Mouse (Mus musculus) megakaryocyte-erythroid progenitor cell, adult 5-6 weeks (primary cell): ENCODE data around the gene Prr7. TPM values are rescaled to one million over a fixed set of nuclear protein-coding genes. Genes with fewer than 3 reads are reported as not detected.
A peak's percentile ranks its signal among the peaks of the same experiment; 100 is the strongest.

ENCODE experiments used
- ATAC-seq: replicated peaks from 2 replicates; pipeline ENCODE4 v1.8.0; 2016; ENCODE audit warnings: mild to moderate bottlenecking, inconsistent platforms; ENCODE audit not compliant: severe bottlenecking, poor library complexity, low FRiP score, low TSS enrichment
- total RNA-seq, 2 experiments: library from RNA; stranded (forward) in 1 of 2; stranded (reverse) in 1 of 2; fragments of 200-1000, 215-1000 nt in 1 of 2; fragments of >200 nt in 1 of 2; fragmentation: Nextera tagmentation in 1 of 2; gene quantifications; 2 replicates each; pipeline ENCODE4 v1.2.3; 2014 to 2017

Gene Prr7
- total RNA-seq, 2 experiments from 2014 or later, result not detected

- peak; percentile 57 for ATAC-seq
Measured at GRCm38 (mm10) chr13:55446483-55447105, 17.5 kb upstream of the Prr7 start.

- ATAC-seq, result no peak
Measured at GRCm38 (mm10) chr13:55447543-55447943, 16.5 kb upstream of the Prr7 start.

- ATAC-seq, result no peak
Measured at GRCm38 (mm10) chr13:55448131-55448530, 15.9 kb upstream of the Prr7 start.

DNA sequence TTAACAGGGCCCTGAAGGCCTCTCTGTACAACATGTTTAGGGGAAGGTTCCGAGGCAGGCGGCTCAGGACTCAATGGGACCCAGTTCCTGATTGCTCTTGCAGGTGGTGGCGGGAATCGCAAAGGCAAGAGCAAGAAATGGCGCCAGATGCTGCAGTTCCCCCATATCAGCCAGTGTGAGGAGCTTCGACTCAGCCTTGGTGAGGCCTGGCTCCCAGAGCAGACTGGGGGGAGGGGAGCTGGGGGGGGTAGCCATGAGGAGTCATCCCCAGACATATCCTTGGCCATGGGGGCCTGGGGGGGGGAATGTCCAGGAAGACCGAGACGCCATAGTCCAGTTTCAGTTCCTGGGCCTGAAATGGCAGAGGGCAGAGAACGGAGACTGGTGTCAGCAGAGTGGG lies 14.9 kb upstream of the Prr7 start:
- ATAC-seq, result no peak

DNA sequence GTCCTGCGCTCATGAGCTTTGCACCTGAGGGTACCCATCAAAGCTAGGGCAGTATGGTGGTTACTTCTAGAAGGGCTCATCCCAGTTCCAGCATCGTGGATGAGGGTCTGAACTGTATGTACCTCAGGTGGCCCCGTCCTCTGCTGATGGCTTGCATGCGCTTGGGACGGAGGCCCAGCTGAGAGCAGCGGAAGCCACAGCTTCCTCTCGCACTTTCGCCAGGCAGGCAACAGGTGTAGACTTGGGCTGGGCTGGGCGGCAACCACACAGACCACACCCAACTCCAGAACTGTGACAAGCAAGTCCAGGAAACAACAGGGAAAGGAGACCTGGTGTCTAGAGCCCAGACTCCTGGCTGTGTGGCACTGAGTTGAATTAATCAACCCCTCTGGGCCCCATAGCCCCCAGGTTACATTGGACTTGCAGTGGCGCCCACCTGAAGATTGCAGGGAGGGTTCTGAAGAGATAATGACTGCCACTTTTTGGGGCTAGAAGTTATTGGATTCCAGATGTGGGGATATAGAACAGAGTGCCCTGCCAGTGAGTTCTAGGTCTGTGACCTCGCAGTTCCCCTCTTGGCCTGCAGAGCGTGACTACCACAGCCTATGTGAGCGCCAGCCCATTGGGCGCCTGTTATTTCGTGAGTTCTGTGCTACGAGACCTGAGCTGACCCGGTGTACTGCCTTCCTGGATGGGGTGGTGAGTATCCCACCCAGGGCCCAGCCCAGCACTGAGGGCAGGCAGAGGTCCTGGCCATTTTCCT lies 14.2 kb upstream of the Prr7 start:
- ATAC-seq, result no peak

DNA sequence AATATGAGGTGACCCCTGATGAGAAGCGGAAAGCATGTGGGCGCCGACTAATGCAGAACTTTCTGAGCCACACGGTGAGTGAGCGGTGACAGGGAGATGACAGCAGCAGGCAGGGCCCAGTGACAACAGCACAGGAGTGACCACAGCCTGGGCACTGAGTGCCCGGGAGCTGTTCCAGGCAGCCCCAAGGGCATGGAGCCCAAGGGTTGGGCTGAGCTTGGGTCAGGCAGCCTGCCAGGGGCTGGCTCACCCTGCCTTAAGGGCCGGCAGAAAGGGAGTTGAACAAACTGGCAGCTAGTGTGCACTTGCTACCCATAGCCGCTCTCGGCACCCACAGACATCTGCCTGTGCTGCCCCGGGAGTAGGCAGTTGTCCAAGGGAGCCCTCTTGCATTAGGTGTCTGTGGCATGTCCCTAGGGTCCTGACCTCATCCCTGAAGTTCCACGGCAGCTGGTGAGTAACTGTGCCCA lies 13.5 kb upstream of the Prr7 start:
- no peak for ATAC-seq

- no peak for ATAC-seq
Measured at GRCm38 (mm10) chr13:55451296-55451695, 12.8 kb upstream of the Prr7 start.

DNA sequence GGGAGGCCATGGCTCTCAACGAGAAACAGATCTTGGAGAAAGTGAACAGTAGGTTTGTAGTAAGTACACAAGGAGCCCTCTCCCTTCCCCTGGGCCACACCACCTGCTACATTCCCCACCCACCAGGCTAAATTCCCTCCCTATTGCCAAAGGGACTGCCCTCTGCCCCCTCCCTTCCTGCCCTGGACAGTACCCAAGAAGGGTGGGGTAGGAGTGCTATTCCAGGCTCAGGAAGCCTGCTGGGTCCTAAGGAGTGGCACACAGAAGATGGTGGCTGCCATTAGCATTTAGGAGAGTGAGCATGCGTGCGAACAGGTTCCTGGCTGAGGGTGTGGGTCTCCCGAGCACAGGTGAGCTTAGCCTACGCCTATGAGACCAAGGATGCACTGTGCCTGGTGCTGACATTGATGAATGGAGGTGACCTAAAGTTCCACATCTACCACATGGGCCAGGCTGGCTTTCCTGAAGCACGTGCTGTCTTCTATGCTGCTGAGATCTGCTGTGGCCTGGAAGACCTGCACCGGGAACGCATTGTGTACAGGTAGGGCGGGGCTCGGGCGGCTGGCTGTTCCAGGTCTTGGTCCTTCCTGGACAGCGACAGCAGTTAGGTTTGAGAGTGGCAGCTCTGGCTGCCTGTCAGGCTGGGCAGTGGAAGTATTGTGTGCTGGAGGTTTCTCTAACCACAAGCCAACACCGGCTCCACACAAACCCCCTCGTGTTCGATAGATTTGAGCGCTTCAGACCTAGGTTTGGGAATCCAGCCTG lies 12.1 kb upstream of the Prr7 start:
- ATAC-seq, result no peak

DNA sequence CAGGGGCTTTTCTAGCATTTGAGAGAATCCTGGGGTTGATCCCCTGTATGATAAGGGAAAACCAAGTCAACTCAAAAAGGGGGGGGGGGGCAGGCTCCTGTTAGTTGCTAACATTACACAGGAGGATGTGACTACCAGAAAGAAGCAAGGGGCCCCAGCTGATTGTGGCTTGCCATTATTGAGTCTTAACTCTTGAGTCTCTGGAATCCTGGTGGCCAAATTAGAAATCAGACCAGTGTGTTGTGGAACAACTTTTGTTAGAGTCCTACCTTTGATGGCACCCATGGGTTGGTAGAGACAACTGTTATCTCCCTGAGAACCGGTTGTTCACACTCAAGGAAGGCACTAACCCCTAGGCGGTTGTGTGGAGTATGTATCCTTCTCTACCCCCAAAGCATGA lies 1.1 kb upstream of the Prr7 start:
- no peak for ATAC-seq

- ATAC-seq, result no peak
Measured at GRCm38 (mm10) chr13:55463399-55464026, 554 bp upstream of the Prr7 start.

DNA sequence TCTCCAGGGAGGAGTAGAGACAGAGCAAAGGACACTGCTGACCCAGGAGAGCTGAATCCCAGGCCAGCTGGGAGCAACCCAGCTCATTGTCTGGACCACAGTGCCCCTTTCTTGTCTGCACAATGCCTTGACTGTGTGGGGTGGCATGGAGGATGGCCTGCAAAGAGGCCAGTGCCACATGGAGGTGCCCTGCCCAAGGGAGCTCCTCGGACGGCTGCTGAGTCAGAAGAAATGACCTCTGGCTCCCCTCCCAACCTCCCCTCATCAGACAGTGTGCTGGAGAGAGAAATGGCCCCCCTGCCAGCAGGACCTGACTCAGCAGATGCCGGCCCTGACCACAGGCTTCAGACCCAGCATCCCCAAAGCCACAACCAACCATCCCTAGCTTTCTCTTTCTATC lies 1.1 kb downstream of the Prr7 start:
- ATAC-seq, result no peak

- no peak for ATAC-seq
Measured at GRCm38 (mm10) chr13:55465830-55466440, 1.9 kb downstream of the Prr7 start.

- no peak for ATAC-seq
Measured at GRCm38 (mm10) chr13:55468851-55469560, 4.9 kb downstream of the Prr7 start.

DNA sequence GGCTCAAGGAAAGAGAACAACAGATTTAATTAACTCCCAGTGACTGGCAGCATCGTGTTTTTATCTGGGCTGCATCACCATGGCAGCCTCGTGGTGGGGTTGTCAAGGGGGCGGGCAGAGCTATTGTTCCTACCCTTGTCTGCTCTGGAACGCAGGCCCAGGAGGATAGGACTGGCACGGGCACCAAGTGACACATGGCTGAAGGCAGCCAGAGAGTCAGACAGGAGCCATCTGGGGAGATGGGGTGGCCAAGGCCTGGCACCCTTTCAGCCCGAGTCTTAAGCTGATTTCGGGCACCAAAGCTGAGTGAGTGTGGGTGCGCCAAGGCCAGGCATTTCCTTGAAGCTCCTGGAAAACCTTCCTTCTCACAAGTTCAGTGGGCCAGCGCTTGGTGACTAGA lies 6.3 kb downstream of the Prr7 start:
- no peak for ATAC-seq

DNA sequence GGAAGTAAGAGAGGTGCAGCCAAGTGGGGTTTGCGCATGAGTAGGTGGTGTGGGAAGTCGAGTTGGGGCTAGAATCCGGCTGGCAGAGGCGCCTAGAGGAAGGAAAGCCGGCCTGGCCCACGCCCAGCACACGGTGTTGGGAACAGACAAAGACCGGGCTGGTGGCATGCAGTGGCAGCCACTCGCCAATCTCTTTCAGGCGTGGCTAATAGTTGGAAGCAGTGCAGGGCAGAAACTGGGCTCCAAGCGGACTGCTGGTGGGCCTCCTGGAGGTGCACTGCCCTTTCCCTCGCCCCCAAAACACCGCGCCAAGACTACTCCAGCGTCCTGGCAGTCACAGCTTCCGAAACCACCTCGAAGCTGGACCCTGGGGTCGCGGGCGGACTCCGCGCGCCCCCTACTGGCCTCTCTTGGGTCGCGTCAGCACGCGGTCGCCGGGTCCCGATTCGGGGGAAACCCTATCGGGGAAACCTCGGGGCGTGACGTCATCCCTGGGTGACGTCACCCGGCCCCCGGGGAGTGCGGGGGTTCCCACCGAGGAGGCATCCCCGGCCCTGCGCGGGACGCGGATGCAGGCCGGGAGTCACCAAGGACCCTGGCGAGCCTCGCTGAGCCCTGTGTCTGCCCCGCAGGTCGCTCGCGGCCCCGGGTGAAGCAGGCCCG lies 7.2 kb downstream of the Prr7 start:
- peak; percentile 23; the same call in 1 of the 2 replicates for ATAC-seq

GRCm38 (mm10) chr13:55471819-55472131 lies 7.7 kb downstream of the Prr7 start:
- ATAC-seq, result no peak

DNA sequence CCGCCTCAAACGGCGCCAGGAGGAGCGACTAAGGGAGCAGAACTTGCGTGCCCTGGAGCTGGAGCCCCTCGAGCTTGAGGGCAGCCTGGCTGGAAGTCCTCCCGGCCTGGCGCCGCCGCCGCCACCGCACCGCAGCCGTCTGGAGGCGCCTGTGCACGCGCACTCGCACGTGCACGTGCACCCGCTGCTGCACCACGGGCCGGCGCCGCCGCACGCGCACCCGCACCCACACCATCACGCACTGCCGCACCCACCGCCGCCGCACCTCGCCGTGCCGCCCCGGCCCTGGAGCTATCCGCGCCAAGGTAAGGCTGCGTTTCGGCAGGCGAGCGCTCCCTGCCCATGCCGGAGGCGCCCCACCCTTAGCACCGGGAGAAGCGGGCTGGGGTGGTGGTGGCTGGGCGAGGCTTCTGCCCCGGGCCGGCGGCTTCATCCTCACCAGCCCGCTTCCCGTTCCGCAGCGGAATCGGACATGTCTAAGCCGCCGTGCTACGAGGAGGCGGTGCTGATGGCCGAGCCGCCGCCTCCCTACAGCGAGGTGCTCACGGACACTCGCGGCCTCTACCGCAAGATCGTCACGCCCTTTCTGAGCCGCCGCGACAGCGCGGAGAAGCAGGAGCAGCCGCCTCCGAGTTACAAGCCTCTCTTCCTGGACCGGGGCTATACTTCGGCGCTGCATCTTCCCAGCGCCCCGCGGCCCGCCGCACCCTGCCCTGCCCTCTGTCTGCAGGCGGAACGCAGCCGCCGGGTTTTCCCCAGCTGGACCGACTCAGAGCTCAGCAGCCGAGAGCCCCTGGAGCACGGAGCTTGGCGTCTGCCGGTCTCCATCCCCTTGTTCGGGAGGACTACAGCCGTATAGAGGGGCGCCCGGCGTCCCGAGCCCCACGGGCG lies 8.3 kb downstream of the Prr7 start:
- ATAC-seq, result peak; percentile 21; the same call in 1 of the 2 replicates
